Mouse (Mus musculus): ENCODE data around the gene Prkg1.
A peak's percentile ranks its signal among the peaks of the same experiment; 100 is the strongest.

Prkg1 gene

GRCm38 (mm10) chr19:31136316-31136715 is 628.5 kb downstream of the Prkg1 start:
- DNase-seq: no peak

- no peak for DNase-seq
Observed at GRCm38 (mm10) chr19:31132614-31133013, 632.2 kb downstream of the Prkg1 start.

GRCm38 (mm10) chr19:31124628-31125027 is 640.2 kb downstream of the Prkg1 start:
- no peak for DNase-seq

GRCm38 (mm10) chr19:31114690-31115089 is 650.1 kb downstream of the Prkg1 start:
- DNase-seq: no peak

GRCm38 (mm10) chr19:31106835-31107554 is 657.8 kb downstream of the Prkg1 start:
- DNase-seq: no peak

- no peak for DNase-seq
Observed at GRCm38 (mm10) chr19:31106036-31106435, 658.8 kb downstream of the Prkg1 start.

- no peak for DNase-seq
Observed at GRCm38 (mm10) chr19:31104764-31105163, 660.1 kb downstream of the Prkg1 start.

- no peak for DNase-seq
Observed at GRCm38 (mm10) chr19:31099369-31099768, 665.5 kb downstream of the Prkg1 start.

- no peak for DNase-seq
Observed at GRCm38 (mm10) chr19:31097857-31098256, 667.0 kb downstream of the Prkg1 start.

- peak in 1 of 2 experiments; percentile 6 for DNase-seq
Observed at GRCm38 (mm10) chr19:31083761-31084160, 681.1 kb downstream of the Prkg1 start.

- DNase-seq: peak; percentile 97 to 99
Observed at GRCm38 (mm10) chr19:31082662-31083429, 682.0 kb downstream of the Prkg1 start, which contains the start of gene Cstf2t. Cstf2t (plus strand) TSS chr19:31082837.

GRCm38 (mm10) chr19:31082226-31082625 is 682.6 kb downstream of the Prkg1 start:
- no peak for DNase-seq

- DNase-seq: no peak
Observed at GRCm38 (mm10) chr19:31078241-31078640, 686.6 kb downstream of the Prkg1 start.

GRCm38 (mm10) chr19:31076106-31076505 is 688.7 kb downstream of the Prkg1 start:
- no peak for DNase-seq

- no peak for DNase-seq
Observed at GRCm38 (mm10) chr19:31074717-31075063, 690.1 kb downstream of the Prkg1 start.

- no peak for DNase-seq
Observed at GRCm38 (mm10) chr19:31073959-31074716, 690.7 kb downstream of the Prkg1 start.

GRCm38 (mm10) chr19:31065206-31065781 is 699.5 kb downstream of the Prkg1 start:
- DNase-seq: no peak

GRCm38 (mm10) chr19:31064740-31065139 is 700.1 kb downstream of the Prkg1 start:
- no peak for DNase-seq

- DNase-seq: peak in 1 of 2 experiments; percentile 5
Observed at GRCm38 (mm10) chr19:31046601-31047000, 718.2 kb downstream of the Prkg1 start.

GRCm38 (mm10) chr19:31040948-31041847 is 723.6 kb downstream of the Prkg1 start:
- DNase-seq: no peak

GRCm38 (mm10) chr19:31038951-31039350 is 725.9 kb downstream of the Prkg1 start:
- no peak for DNase-seq

- DNase-seq: no peak
Observed at GRCm38 (mm10) chr19:31031596-31031995, 733.2 kb downstream of the Prkg1 start.
